ENCODE assay signal across 9 mouse cellular contexts in the genomic region with DNA sequence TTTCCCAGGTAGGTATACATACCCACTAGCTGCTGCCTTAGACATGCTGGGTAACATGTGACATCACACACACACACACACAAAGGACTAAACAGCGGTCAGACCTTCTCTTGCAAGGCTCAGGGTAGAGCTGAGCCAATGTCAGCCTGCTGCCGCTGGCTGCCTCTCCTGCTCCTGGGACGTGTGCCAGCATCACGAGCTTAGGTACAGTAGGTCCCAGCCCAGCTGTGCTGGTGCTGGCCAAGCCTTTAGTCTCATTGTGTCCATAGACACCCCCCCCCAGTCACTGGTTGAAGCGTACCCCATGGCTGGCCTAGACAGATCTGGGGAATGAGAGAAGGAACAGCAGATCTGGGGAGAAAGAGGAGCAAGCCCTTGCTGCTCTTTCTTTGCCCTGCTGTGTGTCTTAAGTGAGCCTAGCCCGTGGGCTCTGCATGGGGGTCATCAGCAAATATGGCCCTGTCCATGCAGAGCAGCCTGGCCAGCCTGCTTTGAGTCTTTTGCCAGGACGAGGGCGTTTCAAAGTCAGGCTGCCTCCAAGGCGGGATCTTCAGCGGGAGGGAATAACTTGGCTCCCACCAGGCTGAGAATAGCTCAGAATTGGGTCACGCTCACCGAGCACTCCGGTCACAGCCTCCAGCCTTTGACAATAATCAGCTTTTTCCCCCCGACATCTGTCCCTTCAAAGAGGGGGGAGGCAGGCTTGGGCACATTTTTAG. TPM values are rescaled to one million over a fixed set of nuclear protein-coding genes. Genes with fewer than 3 reads are reported as not detected.
DNase-seq lines count a peak whose midpoint lies in the region; ATAC-seq and TF ChIP-seq lines count a peak whose summit lies in the region.
"Had no signal": no experiment of that assay in that cellular context is flagged by ENCODE, and none has a peak within 500 bp of the region (broad histone marks: within the 10 kb centered on the region; RNA-seq: fewer than 3 reads in every experiment).

No protein-coding gene starts in this region.

- H3K27me3 ChIP-seq in heart, embryonic 15.5 days, result no peaks in the 10 kb centered on the region
- no peaks in the 10 kb centered on the region for H3K27me3 ChIP-seq in kidney, embryonic 16.5 days (ENCODE audit: insufficient read depth, low read length)
- no peaks in the 10 kb centered on the region for H3K27me3 ChIP-seq in midbrain, embryonic 11.5 days (ENCODE audit: control insufficient read depth, insufficient read depth, low read length)
- no peaks in the 10 kb centered on the region for H3K27me3 ChIP-seq in testis, adult 2 months (ENCODE audit: control insufficient read depth, insufficient read depth, low read length)
- H3K27me3 ChIP-seq: Patski had no signal

- WGBS in heart, embryonic 15.5 days, result 11% methylated on average over 14 of the region's 14 CpGs
- WGBS in kidney, embryonic 16.5 days, result 27% methylated on average over 14 of the region's 14 CpGs
- WGBS in midbrain, embryonic 11.5 days, result 22% methylated on average over 14 of the region's 14 CpGs

- DNase-seq in urinary bladder, postnatal 14 days (ENCODE audit: low spot score), result peak; percentile 72
- DNase-seq in urinary bladder, adult 2 months (ENCODE audit: low spot score), result no peak
- peak; percentile 86 for DNase-seq in fibroblast of lung, adult 2 months (ENCODE audit: low read depth)
- DNase-seq in midbrain, embryonic 11.5 days (ENCODE audit: low spot score, missing footprints), result peak; percentile 92

- H3K9me3 ChIP-seq in heart, embryonic 15.5 days (replicated peaks), result no peaks in the 10 kb centered on the region
- no peaks in the 10 kb centered on the region for H3K9me3 ChIP-seq in kidney, embryonic 16.5 days (ENCODE audit: low read length)
- no peaks in the 10 kb centered on the region for H3K9me3 ChIP-seq in midbrain, embryonic 11.5 days (ENCODE audit: control insufficient read depth, low read length)

- no peak for TF ChIP-seq POLR2A in testis, adult 2 months (IDR thresholded peaks at IDR 0.05; ENCODE audit: control insufficient read depth, low read depth, low read length)

- H3K4me2 ChIP-seq in heart, embryonic 15.5 days, result peak overlapping the region; percentile 39
- H3K4me2 ChIP-seq in kidney, embryonic 16.5 days (replicated peaks; ENCODE audit: low read depth, low read length), result no peak overlapping the region
- peak overlapping the region; percentile 6; the same call in 1 of the 2 replicates for H3K4me2 ChIP-seq in midbrain, embryonic 11.5 days

- no peak overlapping the region for H3K4me3 ChIP-seq in heart, embryonic 15.5 days
- no peak overlapping the region for H3K4me3 ChIP-seq in kidney, embryonic 16.5 days (ENCODE audit: low read length)
- H3K4me3 ChIP-seq in midbrain, embryonic 11.5 days (ENCODE audit: low read depth, low read length), result no peak overlapping the region
- no peak overlapping the region for H3K4me3 ChIP-seq in testis, adult 2 months (ENCODE audit: control insufficient read depth, low read depth, low read length)

- H3K27ac ChIP-seq in heart, embryonic 15.5 days, result peak overlapping the region; percentile 98
- peak overlapping the region; percentile 42; the same call in 1 of the 2 replicates for H3K27ac ChIP-seq in kidney, embryonic 16.5 days (ENCODE audit: low read length)
- peak overlapping the region; percentile 83 for H3K27ac ChIP-seq in midbrain, embryonic 11.5 days (ENCODE audit: low read depth, low read length)
- H3K27ac ChIP-seq in testis, adult 2 months (ENCODE audit: control insufficient read depth, insufficient read depth, low read depth, low read length), result peak overlapping the region; percentile 33; the same call in 1 of the 2 replicates

- peak; percentile 89 for ATAC-seq in heart, embryonic 15.5 days (replicated peaks; ENCODE audit: insufficient number of reproducible peaks, insufficient read depth, low FRiP score, low read depth)
- peak; percentile 55 for ATAC-seq in kidney, embryonic 16.5 days (ENCODE audit: low FRiP score, low TSS enrichment)
- ATAC-seq in midbrain, embryonic 11.5 days (ENCODE audit: low FRiP score), result no peak
- no peak for ATAC-seq in megakaryocyte, adult 5-6 weeks (ENCODE audit: poor library complexity, severe bottlenecking)
- ATAC-seq: Patski had no signal

- no peak for TF ChIP-seq CTCF in testis, adult 2 months (IDR thresholded peaks at IDR 0.05; ENCODE audit: control insufficient read depth, insufficient read depth, insufficient replicate concordance, low read depth, low read length)

- 0 out of 2 replicates have a peak overlapping the region, but pooled peaks have one; percentile 37 for H3K9ac ChIP-seq in heart, embryonic 15.5 days
- peak overlapping the region; percentile 59 for H3K9ac ChIP-seq in kidney, embryonic 16.5 days (replicated peaks; ENCODE audit: low read length)
- peak overlapping the region; percentile 41 for H3K9ac ChIP-seq in midbrain, embryonic 11.5 days (ENCODE audit: low read length)

- H3K4me1 ChIP-seq in heart, embryonic 15.5 days (replicated peaks), result peaks cover 61% of the 10 kb centered on the region
- peaks cover 21% of the 10 kb centered on the region for H3K4me1 ChIP-seq in kidney, embryonic 16.5 days (ENCODE audit: insufficient read depth, low read length)
- peaks cover 46% of the 10 kb centered on the region for H3K4me1 ChIP-seq in midbrain, embryonic 11.5 days (ENCODE audit: control insufficient read depth, insufficient read depth, low read length)
- no peaks in the 10 kb centered on the region; the same call in 1 of the 2 replicates for H3K4me1 ChIP-seq in testis, adult 2 months (ENCODE audit: control insufficient read depth, insufficient read depth, low read length)

- no peaks in the 10 kb centered on the region; the same call in 1 of the 2 replicates for H3K36me3 ChIP-seq in heart, embryonic 15.5 days
- H3K36me3 ChIP-seq in kidney, embryonic 16.5 days (ENCODE audit: insufficient read depth, low read length), result peaks cover 8% of the 10 kb centered on the region
- H3K36me3 ChIP-seq in midbrain, embryonic 11.5 days (ENCODE audit: control insufficient read depth, insufficient read depth, low read length), result peaks cover under 1% of the 10 kb centered on the region; the same call in 1 of the 2 replicates
- H3K36me3 ChIP-seq in testis, adult 2 months (ENCODE audit: control insufficient read depth, insufficient read depth, low read length), result no peaks in the 10 kb centered on the region

RNA-seq across cellular contexts. Expression of a gene that starts 9.6 kb away (rescaled TPM):
- polyA plus RNA-seq in urinary bladder, adult 2 months (2012; rRNA removed), result 17.1 and 25.1 TPM in 2 replicates
- polyA plus RNA-seq in heart, embryonic 15.5 days (2015; fragmentation: Nextera tagmentation; extraction: Ambion mirVana), result 6.1 and 9.0 TPM in 2 replicates
- 11.6 and 12.2 TPM in 2 replicates for polyA plus RNA-seq in kidney, embryonic 16.5 days (2015; fragmentation: Nextera tagmentation; extraction: Ambion mirVana)
- polyA plus RNA-seq in midbrain, embryonic 11.5 days (2014; fragmentation: Nextera tagmentation; extraction: Ambion mirVana), result 5.5 and 6.0 TPM in 2 replicates
- 11.0 and 11.9 TPM in 2 replicates for polyA plus RNA-seq in testis, adult 2 months (2012; rRNA removed)
- 2.3 and 3.2 TPM in 2 replicates for total RNA-seq in megakaryocyte, adult 5-6 weeks (2015)
- total RNA-seq in megakaryocyte, adult 5-6 weeks (2017), result 2.2 and 3.8 TPM in 2 replicates

RNA-seq across cellular contexts. Expression of a gene that starts 15.4 kb away (rescaled TPM):
- 2,258 and 2,468 TPM in 2 replicates for polyA plus RNA-seq in urinary bladder, adult 2 months (2012; rRNA removed)
- 315 and 319 TPM in 2 replicates for polyA plus RNA-seq in heart, embryonic 15.5 days (2015; fragmentation: Nextera tagmentation; extraction: Ambion mirVana)
- polyA plus RNA-seq in kidney, embryonic 16.5 days (2015; fragmentation: Nextera tagmentation; extraction: Ambion mirVana), result 134 and 188 TPM in 2 replicates
- polyA plus RNA-seq in midbrain, embryonic 11.5 days (2014; fragmentation: Nextera tagmentation; extraction: Ambion mirVana), result 2,717 and 2,900 TPM in 2 replicates
- polyA plus RNA-seq in testis, adult 2 months (2012; rRNA removed), result 13.2 and 37.1 TPM in 2 replicates
- 8.0 and 9.7 TPM in 2 replicates for total RNA-seq in megakaryocyte, adult 5-6 weeks (2015)
- total RNA-seq in megakaryocyte, adult 5-6 weeks (2017), result 22.0 and 23.1 TPM in 2 replicates

RNA-seq across cellular contexts. Expression of a gene that starts 25.5 kb away (rescaled TPM):
- polyA plus RNA-seq in urinary bladder, adult 2 months (2012; rRNA removed), result 30.4 and 32.8 TPM in 2 replicates
- 36.2 and 39.9 TPM in 2 replicates for polyA plus RNA-seq in heart, embryonic 15.5 days (2015; fragmentation: Nextera tagmentation; extraction: Ambion mirVana)
- polyA plus RNA-seq in kidney, embryonic 16.5 days (2015; fragmentation: Nextera tagmentation; extraction: Ambion mirVana), result 52.0 and 59.5 TPM in 2 replicates
- 62.2 and 64.1 TPM in 2 replicates for polyA plus RNA-seq in midbrain, embryonic 11.5 days (2014; fragmentation: Nextera tagmentation; extraction: Ambion mirVana)
- 747 and 947 TPM in 2 replicates for polyA plus RNA-seq in testis, adult 2 months (2012; rRNA removed)
- total RNA-seq in megakaryocyte, adult 5-6 weeks (2015), result 10.8 and 11.4 TPM in 2 replicates
- total RNA-seq in megakaryocyte, adult 5-6 weeks (2017), result 19.1 and 21.8 TPM in 2 replicates

RNA-seq across cellular contexts. Expression of a gene that starts 25.6 kb away (rescaled TPM):
- polyA plus RNA-seq in urinary bladder, adult 2 months (2012; rRNA removed), result 47.1 and 50.6 TPM in 2 replicates
- polyA plus RNA-seq in heart, embryonic 15.5 days (2015; fragmentation: Nextera tagmentation; extraction: Ambion mirVana), result 41.3 and 41.5 TPM in 2 replicates
- 54.8 TPM in 2 replicates for polyA plus RNA-seq in kidney, embryonic 16.5 days (2015; fragmentation: Nextera tagmentation; extraction: Ambion mirVana)
- 50.8 and 54.7 TPM in 2 replicates for polyA plus RNA-seq in midbrain, embryonic 11.5 days (2014; fragmentation: Nextera tagmentation; extraction: Ambion mirVana)
- polyA plus RNA-seq in testis, adult 2 months (2012; rRNA removed), result 39.9 and 47.5 TPM in 2 replicates
- 44.6 and 45.0 TPM in 2 replicates for total RNA-seq in megakaryocyte, adult 5-6 weeks (2015)
- 60.6 and 61.0 TPM in 2 replicates for total RNA-seq in megakaryocyte, adult 5-6 weeks (2017)

Comparison
In these comparisons a context has a peak if more than half of its experiments do, and no peak if none do; other contexts are left out.
1. ATAC-seq: peak in heart, embryonic 15.5 days (single experiment) and kidney, embryonic 16.5 days (single experiment); none in midbrain, embryonic 11.5 days (single experiment) and megakaryocyte, adult 5-6 weeks (single experiment).
2. H3K27ac ChIP-seq: peak in every context shown above with its lines; median percentile 98 in heart, embryonic 15.5 days; 83 in midbrain, embryonic 11.5 days; 42 in kidney, embryonic 16.5 days; 33 in testis, adult 2 months.
3. RNA of a gene that starts 25.5 kb away (polyA plus RNA-seq): 747 to 947 TPM in testis, adult 2 months; 62.2 to 64.1 TPM in midbrain, embryonic 11.5 days, 52.0 to 59.5 TPM in kidney, embryonic 16.5 days, 36.2 to 39.9 TPM in heart, embryonic 15.5 days and 30.4 to 32.8 TPM in urinary bladder, adult 2 months; every median in the first group is over 10 times any median in the second.
4. Peak in every context shown above with its lines, with median percentiles within 50 percentile points of each other: H3K9ac ChIP-seq.